Mouse (Mus musculus): ENCODE measurements at regions not wholly inside any gene's neighbourhood (a gene's known extent, or its start where the extent isn't known, plus 50 kb on each side); places are given as distances from the start of the nearest gene placed in this dataset.

DNA sequence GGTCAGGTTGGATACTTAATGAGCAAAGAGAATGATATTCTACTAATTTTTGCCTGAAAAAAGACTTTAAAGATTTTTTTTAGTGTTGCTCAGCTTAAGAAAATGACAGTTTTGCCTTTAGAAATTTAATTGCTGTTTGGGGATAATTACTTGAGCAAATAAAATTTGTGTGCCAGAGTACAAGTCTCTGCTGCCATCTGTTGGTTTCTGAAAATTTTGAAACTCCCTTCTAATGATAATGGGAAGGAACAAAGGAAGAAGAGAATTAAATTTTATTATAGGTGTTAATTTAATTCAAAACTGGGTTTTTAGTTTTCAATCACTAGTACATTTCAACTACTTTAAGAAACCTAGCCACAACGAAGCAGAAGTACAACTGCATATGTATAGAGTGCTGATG is 94.1 kb downstream of the Gm17521 start:
- no peak for ATAC-seq (replicated peaks in 1 of 2; ENCODE audit: insufficient read depth in 1 of 2, low FRiP score in 2 of 2, low TSS enrichment in 1 of 2, low read depth in 1 of 2, poor library complexity in 2 of 2, severe bottlenecking in 2 of 2)

- no peak for ATAC-seq (replicated peaks in 1 of 2; ENCODE audit: insufficient read depth in 1 of 2, low FRiP score in 2 of 2, low TSS enrichment in 1 of 2, low read depth in 1 of 2, poor library complexity in 2 of 2, severe bottlenecking in 2 of 2)
Observed at GRCm38 (mm10) chrX:122892682-122893081, 136.8 kb downstream of the Gm17521 start.

GRCm38 (mm10) chrX:122854453-122854852 is 175.0 kb downstream of the Gm17521 start:
- ATAC-seq (replicated peaks in 1 of 2; ENCODE audit: insufficient read depth in 1 of 2, low FRiP score in 2 of 2, low TSS enrichment in 1 of 2, low read depth in 1 of 2, poor library complexity in 2 of 2, severe bottlenecking in 2 of 2): no peak

- ATAC-seq (replicated peaks in 1 of 2; ENCODE audit: insufficient read depth in 1 of 2, low FRiP score in 2 of 2, low TSS enrichment in 1 of 2, low read depth in 1 of 2, poor library complexity in 2 of 2, severe bottlenecking in 2 of 2): peak in 1 of 2 experiments; percentile 90; a peak in 1 of 4 replicates
Observed at GRCm38 (mm10) chrX:122831222-122831621, 198.2 kb downstream of the Gm17521 start.

GRCm38 (mm10) chrX:122826035-122826434 is 203.4 kb downstream of the Gm17521 start:
- no peak for ATAC-seq (replicated peaks in 1 of 2; ENCODE audit: insufficient read depth in 1 of 2, low FRiP score in 2 of 2, low TSS enrichment in 1 of 2, low read depth in 1 of 2, poor library complexity in 2 of 2, severe bottlenecking in 2 of 2)
